Mouse (Mus musculus) intestine, embryonic 14.5 days (tissue): Measurements from ENCODE around the gene March10. TPM values are rescaled to one million over a fixed set of nuclear protein-coding genes. Genes with fewer than 3 reads are reported as not detected.

Experiments
- ATAC-seq: fragments of 200-750 bp; cut with Nextera tagmentation; replicated peaks from 2 replicates; pipeline ENCODE4 v1.8.0; 2017; ENCODE audit warnings: low read depth, moderate number of reproducible peaks, moderate TSS enrichment, moderate library complexity; ENCODE audit not compliant: low FRiP score, low TSS enrichment
- DNase-seq: peaks from one replicate; pipeline ENCODE4 v3.0.0-alpha.2; 2018; ENCODE audit warnings: low spot score
- H3K27ac ChIP-seq: fragments of 300-500 bp; sonication (generic); 2 replicates; pipeline ENCODE4 v1.5.1; 2014; ENCODE audit warnings: low read depth, mild to moderate bottlenecking, control low read depth
- H3K27me3 ChIP-seq: fragments of 300-500 bp; sonication (generic); replicated peaks from 2 replicates; pipeline ENCODE4 v1.6.1; 2014; ENCODE audit warnings: low read length, control low read depth; ENCODE audit not compliant: control insufficient read depth, insufficient read depth
- H3K36me3 ChIP-seq: fragments of 300-500 bp; sonication (generic); 2 replicates; pipeline ENCODE4 v1.6.1; 2014; ENCODE audit warnings: low read length, control low read depth; ENCODE audit not compliant: control insufficient read depth, insufficient read depth
- H3K4me1 ChIP-seq: fragments of 300-500 bp; sonication (generic); replicated peaks from 2 replicates; pipeline ENCODE4 v1.6.1; 2014; ENCODE audit warnings: low read length, control low read depth, mixed read lengths; ENCODE audit not compliant: control insufficient read depth, insufficient read depth
- H3K4me2 ChIP-seq: fragments of 300-500 bp; sonication (generic); 2 replicates; pipeline ENCODE4 v1.6.1; 2014; ENCODE audit warnings: low read length
- H3K4me3 ChIP-seq: fragments of 300-500 bp; sonication (generic); 2 replicates; pipeline ENCODE4 v1.5.1; 2014; ENCODE audit warnings: low read depth, low read length, control low read depth, mixed read lengths
- H3K9ac ChIP-seq: fragments of 300-500 bp; sonication (generic); 2 replicates; pipeline ENCODE4 v1.6.1; 2014; ENCODE audit warnings: mild to moderate bottlenecking, low read length
- H3K9me3 ChIP-seq: fragments of 300-500 bp; sonication (generic); 2 replicates; pipeline ENCODE4 v1.6.1; 2016; ENCODE audit warnings: low read length, control low read depth; ENCODE audit not compliant: control insufficient read depth
- whole genome bisulfite sequencing: fragments of 180-500 bp; shearing (Covaris S2); extraction: QIAGEN DNeasy Blood & Tissue Kit; methylation state at CpG from one replicate; pipeline ENCODE4 v1.1.7; 2014; 5-methylcytosine and 5-hydroxymethylcytosine counted together
- polyA plus RNA-seq: library from polyadenylated mRNA; unstranded; fragments of >200 nt; fragmentation: Nextera tagmentation; extraction: Ambion mirVana; gene quantifications from 2 replicates; pipeline ENCODE4 v1.2.1, GENCODE M21; 2014

Gene March10
- polyA plus RNA-seq, 1 experiment from 2014 or later: not detected

- H3K9me3 ChIP-seq: no peaks in the 10 kb centered on the region
- DNase-seq: no peak
- 77% methylated on average over 9 of the region's 9 CpGs for WGBS
- H3K4me2 ChIP-seq: no peak overlapping the region
- no peak overlapping the region for H3K4me3 ChIP-seq
- H3K36me3 ChIP-seq: peaks cover 13% of the 10 kb centered on the region; the same call in 1 of the 2 replicates
- peaks cover 6% of the 10 kb centered on the region; the same call in 1 of the 2 replicates for H3K4me1 ChIP-seq
- H3K27me3 ChIP-seq: no peaks in the 10 kb centered on the region
- no peak for ATAC-seq
- H3K9ac ChIP-seq: no peak overlapping the region
- H3K27ac ChIP-seq: no peak overlapping the region
Measured at GRCm38 (mm10) chr11:105329962-105330361, 126.6 kb downstream of the March10 start.

- H3K36me3 ChIP-seq: peaks cover 14% of the 10 kb centered on the region; the same call in 1 of the 2 replicates
- ATAC-seq (no peak), DNase-seq (no peak)
- H3K4me1 ChIP-seq: peaks cover 6% of the 10 kb centered on the region; the same call in 1 of the 2 replicates
- H3K27me3 ChIP-seq: no peaks in the 10 kb centered on the region
- no peaks in the 10 kb centered on the region for H3K9me3 ChIP-seq
- 85% methylated on average over 3 of the region's 3 CpGs for WGBS
- no peak overlapping the region for H3K9ac ChIP-seq
- no peak overlapping the region for H3K4me3 ChIP-seq
- H3K27ac ChIP-seq: no peak overlapping the region
- no peak overlapping the region for H3K4me2 ChIP-seq
Measured at GRCm38 (mm10) chr11:105327101-105327500, 129.4 kb downstream of the March10 start.

GRCm38 (mm10) chr11:105323530-105323929 is 133.0 kb downstream of the March10 start:
- Histone ChIP-seq H3K36me3 (peaks cover 12% of the 10 kb centered on the region; the same call in 1 of the 2 replicates), H3K27me3 (no peaks in the 10 kb centered on the region), H3K9me3 (no peaks in the 10 kb centered on the region), H3K27ac (no peak overlapping the region), H3K9ac (no peak overlapping the region), H3K4me3 (no peak overlapping the region), H3K4me2 (no peak overlapping the region), H3K4me1 (no peaks in the 10 kb centered on the region)
- 87% methylated on average over 5 of the region's 5 CpGs for WGBS
- ATAC-seq: no peak
- no peak for DNase-seq

- Histone ChIP-seq H3K4me1 (no peaks in the 10 kb centered on the region), H3K27ac (no peak overlapping the region), H3K4me2 (no peak overlapping the region), H3K9ac (no peak overlapping the region), H3K9me3 (no peaks in the 10 kb centered on the region), H3K36me3 (peaks cover 12% of the 10 kb centered on the region; the same call in 1 of the 2 replicates), H3K4me3 (no peak overlapping the region), H3K27me3 (no peaks in the 10 kb centered on the region)
- no peak for ATAC-seq
- WGBS: 78% methylated on average over 2 of the region's 2 CpGs
- DNase-seq: no peak
Measured at GRCm38 (mm10) chr11:105321090-105321489, 135.4 kb downstream of the March10 start.

- no peak for DNase-seq
- Histone ChIP-seq H3K4me2 (no peak overlapping the region), H3K36me3 (no peaks in the 10 kb centered on the region; the same call in 1 of the 2 replicates), H3K27ac (no peak overlapping the region), H3K27me3 (no peaks in the 10 kb centered on the region), H3K9me3 (no peaks in the 10 kb centered on the region), H3K4me1 (peaks cover 17% of the 10 kb centered on the region), H3K4me3 (no peak overlapping the region), H3K9ac (no peak overlapping the region)
- WGBS: 85% methylated on average over 6 of the region's 6 CpGs
- ATAC-seq: no peak
Measured at GRCm38 (mm10) chr11:105317769-105318168, 138.8 kb downstream of the March10 start.

GRCm38 (mm10) chr11:105316121-105316520 is 140.4 kb downstream of the March10 start:
- H3K4me1 ChIP-seq: peaks cover 24% of the 10 kb centered on the region
- no peak overlapping the region for H3K27ac ChIP-seq
- no peaks in the 10 kb centered on the region for H3K27me3 ChIP-seq
- 94% methylated on average over 4 of the region's 4 CpGs for WGBS
- no peaks in the 10 kb centered on the region for H3K9me3 ChIP-seq
- no peak overlapping the region for H3K4me2 ChIP-seq
- H3K4me3 ChIP-seq: no peak overlapping the region
- DNase-seq (no peak), ATAC-seq (no peak)
- H3K36me3 ChIP-seq: no peaks in the 10 kb centered on the region; the same call in 1 of the 2 replicates
- no peak overlapping the region for H3K9ac ChIP-seq

GRCm38 (mm10) chr11:105315296-105315695 is 141.2 kb downstream of the March10 start:
- H3K4me2 ChIP-seq: no peak overlapping the region
- H3K9ac ChIP-seq: no peak overlapping the region
- ATAC-seq (no peak), DNase-seq (no peak)
- no peaks in the 10 kb centered on the region for H3K27me3 ChIP-seq
- no peak overlapping the region for H3K4me3 ChIP-seq
- H3K9me3 ChIP-seq: no peaks in the 10 kb centered on the region
- no peak overlapping the region for H3K27ac ChIP-seq
- peaks cover 24% of the 10 kb centered on the region for H3K4me1 ChIP-seq
- WGBS: 88% methylated on average over 8 of the region's 8 CpGs
- H3K36me3 ChIP-seq: no peaks in the 10 kb centered on the region; the same call in 1 of the 2 replicates

GRCm38 (mm10) chr11:105313633-105314014 is 142.9 kb downstream of the March10 start:
- no peak for DNase-seq
- peaks cover 26% of the 10 kb centered on the region for H3K4me1 ChIP-seq
- H3K9ac ChIP-seq: no peak overlapping the region
- no peaks in the 10 kb centered on the region for H3K27me3 ChIP-seq
- no peaks in the 10 kb centered on the region for H3K9me3 ChIP-seq
- ATAC-seq: no peak
- no peak overlapping the region for H3K4me2 ChIP-seq
- no peaks in the 10 kb centered on the region; the same call in 1 of the 2 replicates for H3K36me3 ChIP-seq
- no peak overlapping the region for H3K4me3 ChIP-seq
- 52% methylated on average over 8 of the region's 8 CpGs for WGBS
- no peak overlapping the region; the same call in 1 of the 2 replicates for H3K27ac ChIP-seq

- H3K27ac ChIP-seq: no peak overlapping the region; the same call in 1 of the 2 replicates
- no peak for ATAC-seq
Measured at GRCm38 (mm10) chr11:105312972-105313632, 143.4 kb downstream of the March10 start.

More at GRCm38 (mm10) chr11:105312972-105313632, 143.4 kb downstream of the March10 start:
- Histone ChIP-seq H3K4me3 (no peak overlapping the region), H3K36me3 (no peaks in the 10 kb centered on the region; the same call in 1 of the 2 replicates), H3K9me3 (no peaks in the 10 kb centered on the region), H3K27me3 (no peaks in the 10 kb centered on the region), H3K4me2 (no peak overlapping the region), H3K4me1 (peaks cover 27% of the 10 kb centered on the region), H3K9ac (no peak overlapping the region)
- 36% methylated on average over 10 of the region's 10 CpGs for WGBS
- no peak for DNase-seq
